Mouse (Mus musculus) brain, adult 2 months (tissue): ENCODE measurements around the gene Psmd4.
A peak's percentile ranks its signal among the peaks of the same experiment; 100 is the strongest.
"Not testable (repeated sequence)": the region's sequence is repeated elsewhere in the genome, so short reads cannot be mapped to it uniquely, and the experiment has no call there.

ENCODE experiments used
- DNase-seq: peaks from one replicate; pipeline ENCODE4 v3.0.0; 2011; ENCODE audit warnings: low read depth, low spot score

Psmd4 gene

DNA sequence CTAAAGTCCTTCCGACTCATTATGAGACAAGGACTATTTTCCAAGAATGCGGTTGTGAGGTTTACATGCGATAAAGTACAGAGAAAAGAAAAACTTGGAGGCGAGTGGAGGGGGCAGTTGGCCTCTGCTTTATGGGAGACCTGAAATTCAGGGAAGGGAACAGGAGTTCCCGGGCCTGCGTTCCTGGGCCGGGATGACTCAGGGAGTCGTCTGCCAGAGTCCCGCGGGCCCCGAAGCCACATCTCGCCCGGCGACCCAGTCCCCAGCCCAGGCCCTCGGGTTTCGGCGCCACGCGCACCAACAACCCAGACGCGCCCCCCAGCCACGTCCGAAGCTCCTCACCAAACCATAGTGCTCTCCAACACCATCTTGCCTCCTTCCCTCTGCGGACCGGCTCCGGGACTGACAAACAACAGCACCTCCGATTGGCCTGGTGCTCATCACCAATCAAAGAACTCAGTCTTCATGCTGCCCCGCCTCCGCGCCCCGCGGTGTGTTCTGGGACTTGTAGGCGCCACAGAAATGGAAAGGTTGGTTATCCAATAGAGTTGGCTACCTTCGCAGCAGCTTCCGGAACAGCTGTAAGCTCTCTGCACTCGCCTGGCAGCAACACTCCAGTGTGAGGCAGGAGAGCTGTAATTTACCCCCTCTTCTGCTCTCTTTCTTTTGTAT lies at the start of gene Psmd4:
Gene Psmd4 (minus strand): TSS at position 449 of the 672 bp plus-strand sequence.
- DNase-seq = peak; percentile 99

DNA sequence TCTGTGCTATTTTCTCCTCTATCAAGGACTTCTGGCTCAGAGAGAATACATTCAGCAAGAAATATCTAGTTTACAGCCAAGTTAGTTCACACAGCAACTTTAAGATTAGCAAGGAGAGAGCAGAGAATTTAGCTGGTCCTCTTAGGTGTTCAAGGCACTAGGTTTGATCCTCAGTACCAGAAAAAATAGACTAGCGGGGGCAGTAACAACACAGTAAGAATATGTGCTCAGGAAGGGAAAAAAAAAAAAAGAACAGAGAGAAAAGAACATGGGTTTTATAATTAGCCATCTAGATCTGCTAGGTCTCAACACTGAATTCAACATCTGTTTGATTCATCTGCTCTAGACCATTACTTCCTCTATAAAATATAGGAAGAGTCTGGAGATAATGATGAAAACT lies 45.7 kb upstream of the Psmd4 start:
- peak; percentile 53 for DNase-seq

DNA sequence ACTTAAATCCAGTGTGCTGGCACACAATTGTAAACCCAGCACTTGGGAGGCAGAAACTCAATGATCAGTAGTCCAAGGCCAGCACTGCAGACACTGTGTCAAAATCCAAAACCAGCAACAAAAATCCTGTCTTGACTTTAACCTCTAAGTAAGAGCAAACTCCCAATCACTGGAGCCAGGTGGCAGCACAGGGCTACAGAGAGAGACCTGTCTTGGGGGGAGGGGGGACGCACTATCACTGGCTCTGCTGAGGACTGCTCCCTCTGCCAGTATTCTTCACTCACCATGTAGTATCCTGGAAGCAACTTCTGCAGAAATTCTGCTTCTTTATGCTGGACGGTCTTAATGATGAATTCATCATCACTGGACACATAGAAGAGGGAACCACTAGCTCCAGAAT lies 29.2 kb upstream of the Psmd4 start:
- no peak for DNase-seq

DNA sequence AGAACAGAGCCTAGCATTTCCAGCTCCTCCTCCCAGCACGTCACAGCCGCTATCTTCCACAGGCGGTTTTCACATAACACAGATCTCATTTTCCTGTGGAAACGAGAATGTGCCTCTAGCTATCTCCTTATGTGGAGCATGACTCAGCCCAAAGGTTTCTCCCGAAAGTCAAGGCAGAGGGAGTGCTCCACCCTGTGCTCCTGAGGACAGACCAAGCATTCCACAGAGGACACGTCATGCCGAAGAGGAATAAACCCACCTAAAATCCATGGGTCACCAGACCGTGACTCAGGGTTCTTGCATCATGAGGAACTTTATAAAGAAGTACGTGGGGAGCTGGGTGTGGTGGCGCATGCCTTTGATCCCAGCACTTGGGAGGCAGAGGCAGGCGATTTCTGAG lies 24.2 kb upstream of the Psmd4 start:
- peak; percentile 82 for DNase-seq

DNA sequence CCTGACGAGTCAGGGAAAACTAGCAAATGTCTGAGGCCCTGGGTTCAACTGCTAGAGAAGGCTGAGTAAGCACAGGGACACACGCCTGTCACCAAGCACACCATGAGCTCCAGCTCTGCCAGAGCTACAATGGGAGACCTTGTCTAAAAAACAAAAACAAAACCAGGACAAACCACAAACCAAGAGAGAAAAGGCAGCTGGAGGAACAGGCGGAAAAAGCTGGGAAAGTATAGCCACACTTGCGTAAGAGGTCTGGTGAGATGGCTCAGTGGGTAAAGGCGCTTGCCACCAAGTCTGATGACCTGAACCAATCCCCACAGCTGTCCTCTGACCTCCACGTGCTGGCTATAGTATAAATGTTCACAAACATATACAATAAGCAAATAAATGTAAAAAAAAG lies 23.7 kb upstream of the Psmd4 start:
- no peak for DNase-seq

DNA sequence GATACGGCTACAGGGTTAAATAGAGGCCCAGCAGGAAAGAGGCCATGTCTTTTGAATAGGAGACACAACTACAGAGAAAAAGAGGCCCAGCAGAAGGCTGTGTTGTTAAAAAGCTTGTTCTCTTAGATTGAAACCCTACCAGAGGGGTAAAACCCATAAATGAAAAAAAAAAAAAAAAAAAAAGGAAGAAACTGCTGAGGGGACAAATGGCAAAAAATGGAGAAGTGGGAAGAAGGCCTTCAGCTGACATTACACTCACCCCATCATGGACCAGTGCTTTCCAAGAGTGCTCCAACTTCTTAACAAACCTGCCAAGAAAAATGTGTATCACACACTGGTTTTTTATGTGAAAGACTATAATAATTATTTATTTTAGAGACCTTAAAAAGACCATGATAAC lies 23.1 kb upstream of the Psmd4 start:
- no peak for DNase-seq

DNA sequence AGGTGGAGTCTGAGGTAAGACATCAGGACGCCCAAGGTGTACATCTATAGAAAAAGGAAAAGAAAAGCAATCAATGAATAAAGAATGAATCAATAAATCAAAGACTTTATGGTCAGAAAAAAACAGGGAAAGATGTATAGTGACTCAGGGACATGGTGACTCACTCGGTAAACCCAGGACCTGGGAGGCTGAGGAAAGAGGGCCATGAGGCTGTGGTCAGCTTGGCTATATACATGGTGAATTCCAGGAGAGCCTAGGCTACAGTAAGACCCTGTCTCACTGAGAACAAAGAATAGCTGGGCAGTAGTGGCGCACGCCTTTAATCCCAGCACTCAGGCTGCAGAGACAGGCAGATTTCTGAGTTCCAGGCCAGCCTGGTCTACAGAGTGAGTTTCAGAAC lies 21.3 kb upstream of the Psmd4 start:
- no peak for DNase-seq

DNA sequence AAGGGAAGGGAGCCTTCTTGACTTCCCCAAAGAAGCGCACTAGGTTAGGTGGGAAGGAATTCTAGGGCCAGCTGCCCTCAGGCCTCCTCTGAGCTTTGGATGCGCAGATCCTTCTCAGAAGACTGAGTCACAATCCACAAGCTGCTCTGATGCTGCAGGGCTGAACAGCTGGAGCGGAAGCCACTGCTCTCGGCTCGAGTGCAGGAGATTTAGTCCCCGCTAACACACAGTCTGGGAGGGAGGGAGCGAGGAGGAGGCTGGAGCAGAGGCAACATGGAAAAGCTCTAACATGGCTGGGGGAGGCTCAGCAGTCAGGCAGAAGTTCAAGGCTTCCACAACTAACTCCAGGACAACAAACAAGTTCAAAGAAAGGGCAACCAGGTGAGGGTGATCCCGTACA lies 15.7 kb upstream of the Psmd4 start:
- DNase-seq = peak; percentile 90

DNA sequence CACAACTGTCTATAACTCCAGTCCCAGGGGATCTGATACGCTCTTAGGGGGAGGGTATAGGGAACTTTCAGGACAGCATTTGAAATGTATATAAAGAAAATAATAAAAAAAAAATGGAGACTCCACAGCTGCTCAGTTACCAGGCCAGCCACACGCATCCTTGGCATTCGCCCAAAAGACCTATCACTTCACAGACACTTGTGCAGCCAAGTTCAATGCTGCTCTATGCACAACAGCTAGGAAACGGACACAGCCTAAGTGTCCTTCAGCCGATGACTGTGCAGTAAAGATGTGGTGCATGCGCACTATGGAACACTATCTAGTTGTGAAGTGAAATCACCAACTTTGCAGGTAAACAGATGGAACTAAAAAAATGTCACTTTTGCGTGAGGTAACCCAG lies 13.9 kb upstream of the Psmd4 start:
- no peak for DNase-seq

DNA sequence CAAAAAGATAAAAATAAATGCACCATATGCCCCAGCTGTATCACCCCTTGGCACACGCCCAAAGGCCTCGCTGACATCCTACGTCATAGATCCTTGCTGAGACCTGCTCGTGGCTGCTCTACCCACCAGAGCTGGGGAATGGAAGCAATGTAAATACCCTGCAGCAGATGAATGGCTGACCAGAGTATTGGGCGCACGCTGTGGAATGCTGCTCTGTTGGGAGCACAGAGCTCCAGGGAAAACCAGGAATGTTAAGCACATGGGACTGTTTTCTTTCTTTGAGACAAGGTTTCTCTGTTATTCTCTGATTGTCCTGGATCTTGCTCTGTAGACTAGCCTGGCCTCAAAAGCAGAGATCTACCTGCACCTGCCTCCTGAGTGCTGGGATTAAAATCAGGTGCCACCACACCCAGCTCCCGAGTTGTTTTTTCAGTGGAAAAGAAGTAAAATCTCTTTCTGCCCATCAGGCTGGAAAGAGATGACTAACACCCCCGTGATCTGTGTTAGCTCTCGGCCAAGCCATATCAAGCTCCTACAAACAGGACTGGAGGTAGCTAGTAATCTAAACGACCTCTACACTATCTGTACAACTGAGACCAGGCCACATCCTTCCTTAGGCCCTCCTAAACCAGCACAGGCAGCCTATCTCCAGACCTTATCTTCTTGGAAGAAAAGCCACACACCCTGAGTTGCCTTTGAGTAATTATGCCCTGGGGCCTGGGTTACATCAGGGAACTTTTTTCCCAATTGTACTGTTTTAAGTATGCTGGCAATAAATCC lies 12.3 kb upstream of the Psmd4 start:
- DNase-seq = peak; percentile 51

DNA sequence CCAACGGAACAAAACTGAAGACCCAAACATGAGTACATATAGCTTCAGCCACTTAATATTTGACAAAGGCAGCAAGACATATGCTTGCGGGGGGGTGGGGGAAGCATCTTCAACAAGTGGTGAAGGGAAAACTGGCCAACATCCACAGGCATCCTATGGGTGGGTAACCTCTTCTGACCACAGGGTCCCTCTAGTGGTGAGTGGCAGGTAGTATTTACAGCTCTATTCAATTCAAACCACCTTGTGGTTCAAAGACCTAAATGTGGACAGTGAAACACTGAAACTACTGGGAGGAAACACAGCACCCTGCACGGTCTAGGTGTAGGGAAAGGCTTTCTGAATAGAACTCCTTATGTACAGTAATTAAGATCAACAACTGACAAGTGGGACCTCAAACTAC lies 11.3 kb upstream of the Psmd4 start:
- DNase-seq = peak; percentile 72

DNA sequence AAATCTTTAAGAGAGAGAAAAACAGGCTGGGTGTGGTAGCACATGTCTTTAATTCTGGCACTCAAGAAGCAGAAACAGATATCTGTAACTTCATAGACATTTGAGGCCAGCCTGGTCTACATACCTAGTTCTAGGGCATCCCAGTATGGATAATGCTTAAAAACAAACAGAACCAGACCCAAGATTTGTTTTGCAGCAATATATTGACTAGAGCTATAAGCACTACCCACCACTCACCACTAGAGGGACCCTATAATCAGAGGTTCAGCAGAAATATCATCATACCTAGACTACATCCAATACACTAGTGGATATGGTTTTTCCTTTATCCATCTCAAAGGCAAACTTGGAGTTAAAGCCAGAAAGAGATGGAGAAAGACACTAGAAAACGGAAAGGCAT lies 10.5 kb upstream of the Psmd4 start:
- peak; percentile 73 for DNase-seq

DNA sequence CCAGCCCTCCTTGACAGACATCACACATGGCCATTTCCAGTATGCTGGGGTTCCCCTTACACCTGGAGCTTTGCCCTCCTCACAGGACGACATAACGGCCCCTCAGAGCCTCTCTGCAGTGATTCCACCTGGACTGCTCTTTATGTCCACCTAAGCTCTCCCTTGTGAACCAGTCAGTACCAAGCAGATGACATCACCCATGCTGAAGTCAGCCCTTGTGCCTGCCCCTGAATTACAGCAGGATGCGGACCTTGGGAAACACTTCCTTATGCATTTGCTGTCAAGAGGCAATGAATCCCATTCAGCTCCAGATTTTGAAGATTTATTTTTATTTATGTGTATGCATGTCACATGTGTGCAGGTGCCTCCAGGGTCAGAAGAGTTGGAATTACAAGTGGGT lies 5.5 kb upstream of the Psmd4 start:
- no peak for DNase-seq

DNA sequence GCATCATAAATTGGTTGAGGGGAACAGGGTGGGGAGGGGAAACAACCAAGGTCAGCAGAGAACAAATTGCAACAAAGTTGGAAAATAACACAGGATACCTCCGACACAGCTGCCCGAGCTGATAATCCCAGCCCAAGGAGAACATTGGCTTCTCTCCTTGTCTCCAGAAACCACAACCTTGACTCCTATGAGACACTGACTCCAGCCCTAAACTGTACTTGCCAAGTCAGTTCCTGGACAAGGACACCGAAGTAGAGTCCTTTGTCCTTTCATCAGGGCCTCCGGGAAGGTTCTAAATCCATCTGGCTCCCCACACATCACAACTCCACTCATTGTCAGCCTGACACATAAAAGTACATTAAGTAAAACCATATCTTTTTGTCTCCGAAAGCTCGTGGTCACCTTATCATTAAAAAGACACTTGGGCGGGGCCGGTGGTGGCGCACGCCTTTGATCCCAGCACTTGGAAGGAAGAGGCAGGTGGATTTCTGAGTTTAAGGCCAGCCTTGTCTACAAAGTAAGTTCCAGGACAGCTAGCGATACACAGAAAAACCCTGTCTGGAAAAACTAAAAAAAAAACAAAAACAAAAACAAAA lies 4.1 kb upstream of the Psmd4 start:
- no peak for DNase-seq

DNA sequence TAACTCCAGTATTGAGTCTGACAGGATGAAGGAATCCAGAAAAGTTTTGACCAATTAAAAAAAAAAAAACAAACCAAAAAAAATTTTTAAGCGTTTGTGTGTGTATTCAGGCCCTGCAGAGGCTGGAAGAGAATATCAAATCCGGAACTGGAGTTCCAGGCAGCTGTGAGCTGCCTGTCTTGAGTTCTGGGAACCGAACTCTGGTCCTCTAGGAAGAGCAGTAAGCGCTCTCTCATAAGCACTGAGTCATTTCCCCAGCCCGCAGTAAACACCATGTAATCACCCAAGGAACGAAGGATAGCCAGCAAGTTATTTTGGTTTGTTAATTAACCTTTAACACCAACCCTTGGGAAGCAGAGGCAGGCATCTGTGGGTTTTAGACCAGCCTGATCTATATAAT lies 837 bp upstream of the Psmd4 start:
- no peak for DNase-seq

DNA sequence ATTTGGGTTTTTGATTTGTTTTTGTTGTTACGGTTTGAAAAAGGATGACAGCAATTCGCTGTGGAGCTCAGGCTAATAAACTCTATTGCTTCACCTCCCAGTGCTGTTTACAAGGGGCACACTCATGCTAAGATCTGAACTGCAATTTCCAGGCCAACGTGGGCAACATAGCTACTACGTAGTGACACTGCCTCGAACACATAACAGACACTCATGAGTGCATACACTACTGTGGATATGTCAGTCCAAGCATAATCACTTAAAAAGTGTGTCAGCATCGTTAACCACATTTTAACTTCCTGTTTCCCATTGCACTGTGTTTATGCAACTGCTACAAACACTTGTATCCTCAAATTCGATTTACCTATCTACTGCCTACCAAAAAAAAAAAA lies 420 bp upstream of the Psmd4 start:
- no peak for DNase-seq

DNA sequence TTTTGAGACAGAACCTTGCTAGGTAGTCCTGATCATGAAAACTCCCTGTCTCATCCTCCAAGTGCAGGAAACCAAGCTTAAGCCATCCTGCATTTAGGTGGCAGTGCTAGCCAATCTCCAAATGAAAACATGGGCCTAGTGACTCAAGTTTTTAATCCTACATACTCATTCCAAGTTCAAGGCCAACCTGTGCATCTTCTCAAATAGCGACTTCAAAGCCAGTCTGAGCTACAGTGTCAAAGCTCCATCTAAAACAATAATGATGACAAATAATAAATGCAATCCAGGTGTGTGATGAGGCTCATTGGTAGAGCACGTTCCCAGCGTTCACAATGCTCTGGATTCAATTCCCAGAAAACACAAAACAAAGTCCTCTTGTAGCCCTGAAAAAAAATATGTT lies 789 bp downstream of the Psmd4 start:
- DNase-seq = no peak

DNA sequence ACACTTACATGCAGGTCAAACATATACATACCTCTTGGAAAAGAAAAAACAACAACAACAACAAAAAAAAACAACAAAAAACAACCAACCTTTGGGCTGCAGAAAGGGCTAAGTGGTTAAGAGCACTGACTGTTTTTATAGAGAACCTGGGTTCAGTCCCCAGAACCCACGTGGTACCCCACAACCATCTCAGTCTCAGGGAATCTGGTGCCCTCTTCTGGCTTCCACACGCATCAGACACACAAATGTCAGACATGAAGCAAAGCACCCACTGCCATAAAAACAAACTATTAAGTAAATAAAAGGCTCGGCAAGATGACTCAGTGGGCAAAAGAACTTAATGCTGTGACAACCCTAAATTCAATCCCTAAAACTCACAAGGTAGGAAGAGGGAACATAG lies 12.5 kb downstream of the Psmd4 start:
- DNase-seq = no peak

DNA sequence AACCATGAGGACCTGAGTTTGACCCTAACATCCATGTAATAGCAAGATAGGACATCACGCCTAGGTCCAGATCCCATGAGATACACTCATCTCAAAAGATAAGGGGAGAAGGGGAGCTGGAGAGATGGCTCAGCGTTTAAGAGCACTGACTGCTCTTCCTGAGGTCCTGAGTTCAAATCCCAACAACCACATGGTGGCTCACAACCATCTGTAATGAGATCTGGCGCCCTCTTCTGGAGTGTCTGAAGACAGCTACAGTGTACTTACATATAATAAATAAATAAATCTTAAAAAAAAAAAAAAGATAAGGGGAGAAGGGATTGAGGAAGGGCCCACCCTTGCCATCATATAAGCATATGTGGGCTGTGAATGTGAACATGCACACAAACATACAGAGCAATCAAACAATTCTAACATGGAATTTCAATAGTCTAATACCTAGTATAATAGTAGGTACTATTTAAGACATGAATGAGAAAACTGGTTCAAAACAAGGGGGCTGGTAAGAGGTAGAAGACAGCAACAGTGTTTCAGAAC lies 13.1 kb downstream of the Psmd4 start:
- not testable (repeated sequence) for DNase-seq

DNA sequence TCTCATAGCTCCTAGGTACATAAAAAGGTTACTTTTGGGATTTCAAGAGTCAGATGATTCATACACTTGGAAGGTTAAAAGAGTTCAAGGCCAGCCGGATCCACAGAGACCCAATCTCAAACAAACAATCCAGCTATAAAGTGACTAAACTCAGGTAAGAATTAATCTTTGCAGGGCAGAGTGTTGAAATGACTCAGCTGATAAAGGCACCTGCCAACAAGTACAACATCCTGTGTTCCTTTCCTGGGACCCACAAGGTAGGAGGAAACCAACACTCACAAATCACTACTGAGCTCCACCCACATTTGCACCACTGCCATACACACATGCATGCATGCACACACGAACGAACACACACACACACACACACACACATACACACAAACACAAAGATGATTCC lies 13.8 kb downstream of the Psmd4 start:
- DNase-seq = no peak

DNA sequence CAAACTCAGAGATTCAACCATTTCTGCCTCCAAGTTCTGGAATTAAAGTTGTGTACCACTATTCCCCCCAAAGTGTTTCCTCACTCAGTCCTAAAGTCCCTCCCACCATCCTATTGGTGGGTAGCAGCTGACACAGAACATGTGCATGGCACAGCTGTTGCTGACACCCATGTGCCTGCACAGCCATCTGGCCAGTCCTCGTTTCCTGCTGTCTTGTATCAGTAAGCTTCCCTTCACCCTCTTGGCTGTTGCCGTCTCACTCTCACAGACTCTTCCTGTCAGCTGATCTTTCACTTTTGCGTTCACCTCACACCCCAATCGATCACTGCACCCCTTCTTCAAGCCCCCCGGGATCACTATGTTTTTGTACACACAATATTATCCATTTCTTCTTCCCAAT lies 14.7 kb downstream of the Psmd4 start:
- peak; percentile 88 for DNase-seq

DNA sequence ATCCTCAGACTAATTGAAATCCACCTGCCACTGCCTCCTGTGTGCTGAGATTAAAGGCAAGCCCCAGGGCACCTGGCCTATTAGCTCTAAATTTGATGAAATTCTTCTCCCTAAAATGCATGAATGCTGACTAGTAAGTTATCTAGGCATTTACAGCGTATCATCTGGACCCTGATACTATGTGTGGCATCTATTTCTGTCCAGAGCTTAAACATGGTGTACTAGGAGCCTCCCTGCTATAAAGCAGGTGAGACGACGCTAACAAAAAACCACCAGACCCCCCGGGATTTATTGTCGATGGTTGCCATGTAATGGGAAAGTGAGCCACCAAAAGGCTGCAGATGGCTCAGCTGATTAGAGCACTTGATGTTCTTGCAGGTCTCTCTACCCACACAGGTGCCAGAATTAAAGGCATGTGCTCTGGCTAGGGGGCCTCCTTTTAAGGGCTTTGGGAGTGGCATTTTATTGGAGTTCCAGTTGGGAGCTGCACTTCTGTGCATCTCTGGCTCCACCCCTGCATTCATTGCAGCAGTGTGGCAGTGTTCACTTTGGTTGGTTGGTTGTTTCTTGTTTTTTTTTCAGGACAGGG lies 15.3 kb downstream of the Psmd4 start:
- DNase-seq = peak; percentile 59
